Mouse (Mus musculus): ENCODE measurements around the gene Dclk1. TPM values are rescaled to one million over a fixed set of nuclear protein-coding genes. Genes with fewer than 3 reads are reported as not detected.

Gene Dclk1
- 0.29 TPM for polyA plus RNA-seq (2017; shearing (Covaris generic))

GRCm38 (mm10) chr3:55241730-55242421 is at the start of gene Dclk1:
TSS of gene Dclk1 (plus strand) at chr3:55242364.

GRCm38 (mm10) chr3:55472110-55472509 is 229.9 kb downstream of the Dclk1 start, which contains the start of gene Gm21954:
TSS of gene Gm21954 (minus strand) at chr3:55472210.

Other genes starting within 250 kb of the Dclk1 start
- not detected for gene Ccna1, start 186.9 kb upstream of the Dclk1 start, polyA plus RNA-seq (2017; shearing (Covaris generic))
- 16.8 TPM for gene Spg20, start 130.3 kb upstream of the Dclk1 start, polyA plus RNA-seq (2017; shearing (Covaris generic))
- not detected for gene Ccdc169, start 105.0 kb upstream of the Dclk1 start, polyA plus RNA-seq (2017; shearing (Covaris generic))
- gene Sohlh2, start 60.3 kb upstream of the Dclk1 start, polyA plus RNA-seq (2017; shearing (Covaris generic)) = not detected
- not detected for gene Gm21954, start 229.8 kb downstream of the Dclk1 start, polyA plus RNA-seq (2017; shearing (Covaris generic))

All from naive thymus-derived CD4-positive, alpha-beta T cell, adult 5 months (primary cell).